Mouse (Mus musculus) gastrocnemius, adult 8-10 months (tissue): Measurements from ENCODE around the gene Zfc3h1. TPM values are rescaled to one million over a fixed set of nuclear protein-coding genes. Genes with fewer than 3 reads are reported as not detected.
A peak's percentile ranks its signal among the peaks of the same experiment; 100 is the strongest.

ENCODE experiments used
- DNase-seq, 2 experiments: peaks; one replicate each; pipeline ENCODE4 v3.0.0; 2022; ENCODE audit warnings: low spot score in 2 of 2
- total RNA-seq, 4 experiments: library from RNA; stranded (reverse); gene quantifications; 2 replicates each; pipeline ENCODE4 v1.2.4; 2022

Gene Zfc3h1
- 1 to 10 TPM; 6.5 to 9.9 (median 8.8) TPM for total RNA-seq

- peak; percentile 96 to 97 for DNase-seq
Measured at GRCm38 (mm10) chr10:115384221-115385017, at the start of gene Zfc3h1, which contains the start of gene Thap2. Gene Zfc3h1 (plus strand): TSS chr10:115384959. Gene Thap2 (minus strand): TSS chr10:115384443.

- no peak for DNase-seq
Measured at GRCm38 (mm10) chr10:115336901-115337300, 47.9 kb upstream of the Zfc3h1 start.

GRCm38 (mm10) chr10:115339820-115340328 lies 44.9 kb upstream of the Zfc3h1 start:
- DNase-seq: no peak

DNA sequence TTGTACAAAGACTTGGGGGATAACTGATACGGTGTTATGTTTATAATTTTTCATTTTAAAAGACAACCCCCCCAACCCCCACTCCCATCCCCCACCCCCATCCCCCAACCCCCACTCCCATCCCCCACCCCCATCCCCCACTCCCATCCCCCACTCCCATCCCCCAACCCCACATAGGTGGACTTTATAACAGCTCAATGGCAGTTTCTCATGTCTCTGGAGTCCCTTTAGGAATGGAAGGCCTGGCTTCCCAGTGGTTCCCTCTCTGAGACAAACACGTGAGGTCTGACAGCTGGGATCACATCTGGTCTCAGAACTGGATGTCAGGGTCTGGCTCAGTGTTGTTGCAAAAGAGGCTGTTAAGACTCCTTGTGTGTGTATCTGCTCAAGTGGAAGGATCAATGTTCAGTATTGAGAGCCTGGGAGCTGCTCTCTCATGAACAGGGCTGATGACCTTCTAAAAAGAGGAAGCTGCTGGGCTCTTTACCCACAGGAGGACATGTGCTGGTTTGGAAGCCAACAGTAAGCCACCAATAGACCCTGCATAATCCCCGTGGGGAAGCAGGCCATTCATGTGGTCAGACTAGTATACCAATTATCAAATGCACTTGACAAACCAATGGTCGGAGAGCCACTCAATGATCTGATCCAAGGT lies 41.9 kb upstream of the Zfc3h1 start:
- no peak for DNase-seq

DNA sequence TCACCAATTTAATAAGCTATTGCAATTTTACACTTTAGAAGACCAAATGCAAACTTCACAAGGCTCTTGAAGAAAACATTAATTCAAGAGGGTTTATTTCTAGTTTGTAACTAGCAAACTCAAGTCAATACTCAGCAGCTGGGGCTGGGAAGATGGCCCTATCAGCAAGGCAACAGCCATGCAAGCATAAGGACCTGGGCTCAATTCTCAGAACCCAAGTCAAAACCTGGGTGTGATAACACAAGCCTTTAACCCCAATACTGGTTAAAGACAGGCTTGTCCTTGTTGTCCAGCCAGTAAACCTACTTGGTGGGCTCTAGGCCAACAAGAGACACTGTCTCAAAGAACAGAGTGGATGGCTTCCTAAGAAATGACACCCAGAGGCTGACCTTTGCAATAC lies 38.3 kb upstream of the Zfc3h1 start:
- DNase-seq: no peak

- DNase-seq: no peak
Measured at GRCm38 (mm10) chr10:115348131-115348530, 36.6 kb upstream of the Zfc3h1 start.

DNA sequence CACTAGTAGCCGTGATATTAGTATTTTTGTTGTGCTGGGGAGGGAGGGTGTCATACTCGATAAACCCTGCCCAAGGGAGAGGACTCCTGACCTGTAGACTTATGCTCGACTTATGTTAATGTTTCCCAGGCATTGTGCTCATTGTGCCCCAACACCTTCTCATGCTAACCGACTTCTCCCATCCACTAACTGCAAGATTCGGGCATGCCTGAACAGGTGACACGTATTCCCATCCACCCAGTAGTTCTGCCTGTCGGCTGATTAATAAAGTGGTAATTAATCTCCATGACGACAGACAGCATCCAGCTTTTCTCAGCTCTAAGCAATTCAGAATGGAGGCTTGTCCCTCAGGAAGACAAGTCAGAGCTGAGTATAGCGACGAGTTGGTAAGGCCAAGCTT lies 35.7 kb upstream of the Zfc3h1 start:
- no peak for DNase-seq

DNA sequence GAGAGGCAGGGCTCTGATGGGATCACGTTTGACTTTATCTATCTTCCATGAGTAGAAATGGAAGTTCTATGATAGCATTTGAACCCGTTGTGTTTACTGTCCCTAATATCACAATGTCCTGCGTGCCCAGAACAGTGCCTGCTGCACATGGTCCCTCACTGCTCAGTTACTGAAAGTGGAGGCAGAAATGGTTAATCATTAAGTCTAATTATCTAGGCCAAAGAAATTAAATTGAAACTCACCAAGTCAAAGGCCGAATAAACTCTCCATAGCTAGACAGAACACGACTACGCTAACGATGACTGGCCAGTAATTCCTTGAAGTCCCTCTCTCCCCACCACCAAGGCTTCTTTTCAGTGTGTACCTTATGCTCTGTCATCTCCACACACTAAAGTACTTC lies 35.2 kb upstream of the Zfc3h1 start:
- no peak for DNase-seq

DNA sequence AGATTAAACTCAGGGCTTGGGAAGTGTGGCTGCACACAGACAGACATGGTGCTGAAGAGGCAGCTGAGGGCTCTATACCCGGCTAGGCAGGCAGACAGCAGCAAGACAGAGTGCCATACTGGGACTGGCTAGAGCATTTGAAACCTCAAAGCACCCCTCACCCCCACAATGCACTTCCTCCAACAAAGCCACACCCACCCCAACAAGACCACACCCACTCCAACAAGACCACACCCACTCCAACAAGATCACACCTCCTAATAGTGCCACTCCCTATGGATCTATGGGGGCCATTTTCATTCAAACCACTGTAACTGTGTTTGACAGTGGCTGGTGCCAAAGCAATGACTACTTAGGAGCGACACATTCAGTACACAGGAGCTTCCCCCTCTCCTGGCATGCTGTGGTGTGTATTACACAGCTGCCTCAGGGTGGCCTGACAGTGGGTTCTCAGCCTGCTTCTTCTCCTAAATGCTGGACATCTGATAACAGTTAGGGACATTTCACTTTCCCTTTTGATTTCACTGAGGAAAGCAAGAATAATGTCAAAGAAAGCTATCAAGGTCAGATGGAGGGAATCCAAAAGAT lies 33.9 kb upstream of the Zfc3h1 start:
- DNase-seq: no peak

- no peak for DNase-seq
Measured at GRCm38 (mm10) chr10:115354553-115354952, 30.2 kb upstream of the Zfc3h1 start.

GRCm38 (mm10) chr10:115355016-115355415 lies 29.7 kb upstream of the Zfc3h1 start:
- no peak for DNase-seq

DNA sequence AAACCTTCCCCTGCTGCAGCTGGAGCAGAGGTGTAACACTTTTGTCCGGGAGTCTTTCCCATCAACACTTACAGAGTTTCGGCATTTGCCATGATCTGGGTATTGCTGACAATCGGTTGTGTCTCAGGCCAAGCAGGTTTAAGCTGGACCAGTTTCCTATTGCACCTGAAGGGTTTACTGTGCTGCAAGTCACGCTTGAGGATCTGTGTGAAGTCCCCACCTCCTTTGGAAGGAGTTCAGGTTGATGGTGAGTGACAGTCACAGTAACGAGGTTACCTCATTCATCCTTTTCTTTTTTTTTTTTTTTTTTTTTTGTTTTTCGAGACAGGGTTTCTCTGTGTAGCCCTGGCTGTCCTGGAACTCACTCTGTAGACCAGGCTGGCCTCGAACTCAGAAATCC lies 28.7 kb upstream of the Zfc3h1 start:
- no peak for DNase-seq

- DNase-seq: no peak
Measured at GRCm38 (mm10) chr10:115358216-115358919, 26.4 kb upstream of the Zfc3h1 start.

DNA sequence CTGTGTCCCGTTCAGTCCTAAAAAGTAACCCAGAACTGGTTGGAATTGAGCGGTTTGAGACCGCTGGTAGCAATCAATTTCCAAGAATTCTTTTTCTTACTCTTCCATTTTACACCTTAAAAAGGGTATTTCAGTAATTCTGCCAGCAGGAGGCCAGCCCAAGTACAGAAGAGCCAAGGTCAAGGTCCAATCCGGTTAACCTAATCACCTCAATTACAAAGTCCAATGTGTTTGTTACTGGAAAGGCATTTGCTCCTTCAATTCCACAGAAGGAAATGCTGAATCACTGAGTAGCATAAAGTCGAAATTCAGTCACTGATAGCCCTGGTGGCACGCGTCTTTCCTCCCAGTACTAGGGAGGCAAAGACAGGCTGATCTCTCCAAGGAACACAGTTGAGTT lies 25.7 kb upstream of the Zfc3h1 start:
- DNase-seq: no peak

- peak; percentile 87 to 93 for DNase-seq
Measured at GRCm38 (mm10) chr10:115361840-115362622, 22.7 kb upstream of the Zfc3h1 start, which contains the start of gene Tmem19. Gene Tmem19 (minus strand): TSS chr10:115362501.

DNA sequence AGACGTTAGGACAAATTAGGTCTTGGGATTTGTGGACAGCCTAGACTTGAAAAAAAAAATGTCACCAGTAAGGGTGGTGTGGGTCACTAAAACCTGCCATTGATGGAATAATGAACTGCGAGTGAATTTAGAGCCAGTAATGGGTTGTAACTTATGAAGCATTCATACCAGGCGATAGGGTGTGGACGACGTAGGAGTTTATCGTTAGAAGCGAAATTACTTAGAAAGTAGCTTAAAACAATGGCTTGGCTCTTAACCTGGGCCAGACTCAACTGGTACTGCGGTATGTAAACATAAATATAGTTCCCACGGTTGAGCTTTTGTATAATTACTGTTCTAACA lies 22.2 kb upstream of the Zfc3h1 start:
- no peak for DNase-seq

- no peak for DNase-seq
Measured at GRCm38 (mm10) chr10:115363151-115363550, 21.6 kb upstream of the Zfc3h1 start.

DNA sequence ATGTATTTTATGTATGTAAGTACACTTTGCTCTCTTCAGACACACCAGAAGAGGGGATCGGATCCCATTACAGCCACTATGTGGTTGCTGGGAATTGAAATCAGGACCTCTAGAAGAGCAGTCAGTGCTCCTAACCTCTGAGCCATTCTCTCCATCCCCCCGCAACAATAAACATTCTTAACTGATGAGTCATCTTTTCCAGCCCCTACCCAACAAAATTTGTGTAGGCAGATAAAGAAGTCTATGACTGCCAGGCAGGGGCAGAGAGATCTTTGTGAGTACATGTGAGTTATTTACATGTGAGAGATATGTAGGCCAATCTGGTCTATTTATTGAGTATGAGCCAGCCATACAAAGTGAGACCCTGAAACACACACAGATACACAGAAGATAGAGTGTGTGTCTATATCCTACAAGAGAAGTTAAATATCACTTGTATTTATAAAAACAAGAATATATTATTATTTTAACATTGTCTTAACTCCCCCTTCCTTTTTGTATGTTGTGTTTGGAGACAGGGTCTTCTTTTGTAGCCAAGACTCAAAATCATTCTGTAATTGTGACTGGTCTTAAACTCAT lies 3.2 kb upstream of the Zfc3h1 start:
- no peak for DNase-seq

DNA sequence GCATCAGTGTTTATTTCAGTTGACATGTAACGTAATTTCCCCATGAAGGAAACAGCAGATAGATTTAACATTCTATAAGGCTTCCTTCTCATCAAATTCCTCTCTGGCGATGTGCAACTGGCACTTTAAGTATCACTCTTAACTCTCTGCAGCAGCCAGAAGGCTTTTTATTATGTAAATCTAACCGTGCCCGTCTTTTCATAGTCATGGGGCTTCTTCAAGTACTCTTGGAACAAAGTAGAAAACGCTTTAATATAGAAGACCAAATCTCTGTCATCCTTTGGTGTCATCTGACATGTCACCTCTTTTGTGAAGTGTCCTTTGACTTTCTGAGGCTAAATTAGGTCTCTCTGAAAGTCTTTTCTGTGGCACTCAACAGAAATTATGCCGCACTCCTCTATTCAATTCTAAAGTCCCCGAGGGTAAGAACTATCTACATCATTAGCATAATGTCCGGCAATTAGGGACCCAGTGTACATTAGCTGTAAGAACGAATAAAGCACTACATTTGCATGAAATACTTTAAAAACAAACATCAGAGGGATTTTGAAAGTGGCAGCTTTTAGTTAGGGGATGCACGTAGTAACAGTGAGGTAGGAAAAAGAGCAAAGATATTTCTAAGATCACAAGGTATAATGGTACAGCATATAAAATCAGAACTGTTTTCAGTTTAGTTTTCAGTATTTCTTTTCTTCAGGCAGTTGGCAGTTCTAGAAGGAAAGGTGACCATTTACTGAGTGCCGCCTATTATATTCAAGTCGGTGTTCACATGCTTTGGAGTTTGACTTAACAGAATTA lies 1.7 kb upstream of the Zfc3h1 start:
- no peak for DNase-seq
